Comparison of ENCODE assay signal across 23 mouse cellular contexts in genomic region chr1:95064330-95065193, GRCm38 (mm10).
"Had no signal": no experiment of that assay in that cellular context is flagged by ENCODE, and none has a peak within 500 bp of the region (broad histone marks: within the 10 kb centered on the region; RNA-seq: fewer than 3 reads in every experiment).

No protein-coding gene starts in this region.

- H3K27me3 ChIP-seq: heart, embryonic 12.5 days; hindbrain, embryonic 12.5 days; limb, embryonic 13.5 days; limb, embryonic 15.5 days; liver, embryonic 12.5 days had no signal

- H3K27ac ChIP-seq: gastrocnemius, adult 2 months; heart, embryonic 10.5 days; hindbrain, embryonic 12.5 days; hindbrain, embryonic 14.5 days; limb, embryonic 13.5 days; limb, embryonic 15.5 days; liver, embryonic 12.5 days; liver, embryonic 14.5 days had no signal

- H3K9ac ChIP-seq: heart, embryonic 12.5 days; hindbrain, embryonic 12.5 days; hindbrain, embryonic 14.5 days; limb, embryonic 13.5 days; limb, embryonic 15.5 days; liver, embryonic 12.5 days; liver, embryonic 14.5 days had no signal

- ATAC-seq: hindbrain, embryonic 16.5 days; inflammation-experienced regulatory T-cells, adult 6 months; liver, embryonic 12.5 days had no signal

- H3K4me1 ChIP-seq: heart, embryonic 10.5 days; heart, embryonic 12.5 days; hindbrain, embryonic 12.5 days; limb, embryonic 13.5 days; limb, embryonic 15.5 days; liver, embryonic 12.5 days had no signal

- DNase-seq: gastrocnemius, adult 2 months; gastrocnemius, postnatal 10 days; gastrocnemius, postnatal 25 days; heart, adult 18-20 months; heart, postnatal 10 days; heart, postnatal 4 days; kidney, adult 18-20 months; kidney, adult 8-10 months; kidney, postnatal 10 days; kidney, postnatal 36 days; layer of hippocampus, adult 9-11 months; layer of hippocampus, postnatal 36 days; left cerebral cortex, postnatal 4 days had no signal

- H3K36me3 ChIP-seq: heart, embryonic 10.5 days; heart, embryonic 12.5 days; hindbrain, embryonic 12.5 days; limb, embryonic 13.5 days; limb, embryonic 15.5 days; liver, embryonic 12.5 days had no signal

- H3K4me3 ChIP-seq: gastrocnemius, adult 2 months; heart, embryonic 10.5 days; heart, embryonic 12.5 days; hindbrain, embryonic 12.5 days; limb, embryonic 13.5 days; limb, embryonic 15.5 days; liver, embryonic 12.5 days had no signal

- H3K4me2 ChIP-seq: heart, embryonic 12.5 days; hindbrain, embryonic 12.5 days; hindbrain, embryonic 14.5 days; limb, embryonic 13.5 days; limb, embryonic 15.5 days; liver, embryonic 12.5 days had no signal

- H3K9me3 ChIP-seq: heart, embryonic 10.5 days; heart, embryonic 12.5 days; hindbrain, embryonic 12.5 days; limb, embryonic 13.5 days; limb, embryonic 15.5 days; liver, embryonic 12.5 days had no signal
